Mouse (Mus musculus): Measurements from ENCODE around the gene Vwa8. TPM values are rescaled to one million over a fixed set of nuclear protein-coding genes. Genes with fewer than 3 reads are reported as not detected.

Vwa8 gene
- polyA plus RNA-seq, 1 experiment from 2014 or later: 8.8 TPM

DNA sequence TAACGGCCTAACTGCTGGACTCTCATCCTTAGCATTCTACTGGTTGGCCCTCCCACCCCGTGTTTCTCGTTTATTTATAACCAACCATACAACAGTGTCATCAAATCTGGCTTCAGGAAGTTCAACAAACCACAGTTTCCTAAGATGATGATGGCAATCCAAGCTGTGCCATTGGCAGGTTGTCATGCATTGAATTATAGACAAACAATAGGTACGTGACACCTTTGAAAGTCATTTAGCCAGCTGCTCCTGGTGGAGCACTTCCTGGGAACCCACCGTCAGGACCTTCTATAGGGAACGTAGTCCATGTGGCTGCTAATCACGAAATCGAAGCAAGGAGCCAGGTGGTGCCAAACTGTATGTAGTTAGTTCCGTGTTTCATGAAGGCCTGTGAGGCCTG, 270.5 kb downstream of the Vwa8 start:
- no peaks in the 10 kb centered on the region for H3K9me3 ChIP-seq (ENCODE audit: low read length)
- H3K36me3 ChIP-seq (ENCODE audit: insufficient read depth, low read length): no peaks in the 10 kb centered on the region
- no peak overlapping the region for H3K9ac ChIP-seq (replicated peaks; ENCODE audit: low read depth)
- no peak overlapping the region for H3K27ac ChIP-seq (ENCODE audit: low read length)
- H3K4me1 ChIP-seq (ENCODE audit: insufficient read depth, low read depth, low read length): no peaks in the 10 kb centered on the region; the same call in 1 of the 2 replicates
- 68% methylated on average over 9 of the region's 9 CpGs for WGBS
- H3K4me2 ChIP-seq (replicated peaks; ENCODE audit: low read depth, low read length): no peak overlapping the region
- H3K4me3 ChIP-seq (ENCODE audit: low read depth, low read length): no peak overlapping the region
- no peaks in the 10 kb centered on the region for H3K27me3 ChIP-seq (replicated peaks; ENCODE audit: insufficient read depth, low read length)
- TF ChIP-seq EP300 (IDR thresholded peaks at IDR 0.05): no peak
- no peak for DNase-seq (ENCODE audit: low spot score)
- ATAC-seq: no peak

GRCm38 (mm10) chr14:79120681-79121080, 271.8 kb downstream of the Vwa8 start:
- Histone ChIP-seq H3K27ac (ENCODE audit: low read length) (no peak overlapping the region), H3K4me2 (replicated peaks; ENCODE audit: low read depth, low read length) (no peak overlapping the region), H3K4me1 (ENCODE audit: insufficient read depth, low read depth, low read length) (no peaks in the 10 kb centered on the region), H3K27me3 (replicated peaks; ENCODE audit: insufficient read depth, low read length) (no peaks in the 10 kb centered on the region), H3K9ac (replicated peaks; ENCODE audit: low read depth) (no peak overlapping the region), H3K9me3 (ENCODE audit: low read length) (no peaks in the 10 kb centered on the region), H3K36me3 (ENCODE audit: insufficient read depth, low read length) (no peaks in the 10 kb centered on the region), H3K4me3 (ENCODE audit: low read depth, low read length) (no peak overlapping the region)
- ATAC-seq (no peak), DNase-seq (ENCODE audit: low spot score) (no peak)
- WGBS: 90% methylated on average over 11 of the region's 11 CpGs
- TF ChIP-seq CTCF (IDR thresholded peaks at IDR 0.05) (no peak), EP300 (IDR thresholded peaks at IDR 0.05) (no peak)

- DNase-seq (ENCODE audit: low spot score): no peak
- H3K4me3 ChIP-seq (ENCODE audit: low read depth, low read length): no peak overlapping the region
- H3K36me3 ChIP-seq (ENCODE audit: insufficient read depth, low read length): no peaks in the 10 kb centered on the region
- no peak for ATAC-seq
- TF ChIP-seq CTCF (IDR thresholded peaks at IDR 0.05) (no peak), EP300 (IDR thresholded peaks at IDR 0.05) (no peak)
- H3K4me2 ChIP-seq (replicated peaks; ENCODE audit: low read depth, low read length): no peak overlapping the region
- H3K9ac ChIP-seq (replicated peaks; ENCODE audit: low read depth): no peak overlapping the region
- H3K4me1 ChIP-seq (ENCODE audit: insufficient read depth, low read depth, low read length): no peaks in the 10 kb centered on the region
- H3K27me3 ChIP-seq (replicated peaks; ENCODE audit: insufficient read depth, low read length): no peaks in the 10 kb centered on the region; the same call in 1 of the 2 replicates
- no peak overlapping the region for H3K27ac ChIP-seq (ENCODE audit: low read length)
- H3K9me3 ChIP-seq (ENCODE audit: low read length): no peaks in the 10 kb centered on the region
- WGBS: 79% methylated on average over 8 of the region's 8 CpGs
Observed at GRCm38 (mm10) chr14:79123466-79123865, 274.6 kb downstream of the Vwa8 start.

GRCm38 (mm10) chr14:79124643-79125042, 275.8 kb downstream of the Vwa8 start:
- 45% methylated on average over 5 of the region's 5 CpGs for WGBS
- DNase-seq (ENCODE audit: low spot score) (peak; percentile 89), ATAC-seq (peak; percentile 50; the same call in 1 of the 2 replicates)
- Histone ChIP-seq H3K36me3 (ENCODE audit: insufficient read depth, low read length) (no peaks in the 10 kb centered on the region), H3K27me3 (replicated peaks; ENCODE audit: insufficient read depth, low read length) (no peaks in the 10 kb centered on the region; the same call in 1 of the 2 replicates), H3K4me1 (ENCODE audit: insufficient read depth, low read depth, low read length) (no peaks in the 10 kb centered on the region), H3K4me3 (ENCODE audit: low read depth, low read length) (no peak overlapping the region), H3K9ac (replicated peaks; ENCODE audit: low read depth) (no peak overlapping the region), H3K9me3 (ENCODE audit: low read length) (no peaks in the 10 kb centered on the region), H3K27ac (ENCODE audit: low read length) (no peak overlapping the region), H3K4me2 (replicated peaks; ENCODE audit: low read depth, low read length) (no peak overlapping the region)
- TF ChIP-seq EP300 (IDR thresholded peaks at IDR 0.05): no peak
- TF ChIP-seq CTCF (IDR thresholded peaks at IDR 0.05): peak; percentile 84

GRCm38 (mm10) chr14:79126176-79126575, 277.3 kb downstream of the Vwa8 start:
- ATAC-seq (no peak), DNase-seq (ENCODE audit: low spot score) (no peak)
- TF ChIP-seq CTCF (IDR thresholded peaks at IDR 0.05): no peak
- Histone ChIP-seq H3K4me1 (ENCODE audit: insufficient read depth, low read depth, low read length) (no peaks in the 10 kb centered on the region), H3K4me2 (replicated peaks; ENCODE audit: low read depth, low read length) (no peak overlapping the region), H3K4me3 (ENCODE audit: low read depth, low read length) (no peak overlapping the region), H3K36me3 (ENCODE audit: insufficient read depth, low read length) (no peaks in the 10 kb centered on the region), H3K9me3 (ENCODE audit: low read length) (no peaks in the 10 kb centered on the region), H3K27me3 (replicated peaks; ENCODE audit: insufficient read depth, low read length) (no peaks in the 10 kb centered on the region; the same call in 1 of the 2 replicates), H3K27ac (ENCODE audit: low read length) (no peak overlapping the region), H3K9ac (replicated peaks; ENCODE audit: low read depth) (no peak overlapping the region)
- WGBS: 73% methylated on average over 5 of the region's 5 CpGs

GRCm38 (mm10) chr14:79134891-79135334, 286.1 kb downstream of the Vwa8 start:
- Histone ChIP-seq H3K9ac (replicated peaks; ENCODE audit: low read depth) (no peak overlapping the region), H3K27ac (ENCODE audit: low read length) (peak overlapping the region; percentile 52), H3K36me3 (ENCODE audit: insufficient read depth, low read length) (no peaks in the 10 kb centered on the region), H3K4me3 (ENCODE audit: low read depth, low read length) (no peak overlapping the region), H3K4me2 (replicated peaks; ENCODE audit: low read depth, low read length) (no peak overlapping the region), H3K9me3 (ENCODE audit: low read length) (no peaks in the 10 kb centered on the region), H3K4me1 (ENCODE audit: insufficient read depth, low read depth, low read length) (peaks cover 6% of the 10 kb centered on the region; the same call in 1 of the 2 replicates), H3K27me3 (replicated peaks; ENCODE audit: insufficient read depth, low read length) (no peaks in the 10 kb centered on the region)
- peak; percentile 76 for TF ChIP-seq CTCF (IDR thresholded peaks at IDR 0.05)
- TF ChIP-seq EP300 (IDR thresholded peaks at IDR 0.05): peak; percentile 74
- 15% methylated on average over 7 of the region's 7 CpGs for WGBS
- peak; percentile 53 for DNase-seq (ENCODE audit: low spot score)
- ATAC-seq: peak; percentile 26; the same call in 1 of the 2 replicates

DNA sequence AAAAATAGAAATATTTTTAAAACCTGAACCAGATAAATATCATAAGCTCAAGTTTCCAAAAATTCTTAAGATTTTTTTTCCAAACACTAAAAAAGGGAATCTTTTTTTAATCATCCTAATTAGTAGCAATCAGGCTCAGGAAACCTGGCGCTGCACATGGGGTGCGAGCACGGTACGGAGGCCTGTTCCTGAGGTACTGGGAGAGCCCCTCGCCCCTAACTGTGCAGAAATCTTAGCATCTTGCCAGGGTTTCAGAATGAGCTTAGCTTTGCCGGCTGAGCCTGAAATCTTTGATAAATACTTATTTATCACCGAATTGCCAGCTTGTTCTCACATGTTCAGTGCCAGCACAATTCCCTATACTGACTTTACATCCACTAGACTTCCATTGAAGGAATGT, 286.6 kb downstream of the Vwa8 start:
- H3K9me3 ChIP-seq (ENCODE audit: low read length): no peaks in the 10 kb centered on the region
- H3K4me3 ChIP-seq (ENCODE audit: low read depth, low read length): no peak overlapping the region
- no peak overlapping the region for H3K4me2 ChIP-seq (replicated peaks; ENCODE audit: low read depth, low read length)
- H3K27ac ChIP-seq (ENCODE audit: low read length): peak overlapping the region; percentile 85
- H3K9ac ChIP-seq (replicated peaks; ENCODE audit: low read depth): no peak overlapping the region
- TF ChIP-seq EP300 (IDR thresholded peaks at IDR 0.05) (no peak), CTCF (IDR thresholded peaks at IDR 0.05) (no peak)
- DNase-seq (ENCODE audit: low spot score) (no peak), ATAC-seq (no peak)
- H3K27me3 ChIP-seq (replicated peaks; ENCODE audit: insufficient read depth, low read length): no peaks in the 10 kb centered on the region
- H3K36me3 ChIP-seq (ENCODE audit: insufficient read depth, low read length): no peaks in the 10 kb centered on the region
- peaks cover 6% of the 10 kb centered on the region; the same call in 1 of the 2 replicates for H3K4me1 ChIP-seq (ENCODE audit: insufficient read depth, low read depth, low read length)
- 68% methylated on average over 7 of the region's 7 CpGs for WGBS
